Mouse (Mus musculus): ENCODE results near the gene Olfr1341. TPM values are rescaled to one million over a fixed set of nuclear protein-coding genes. Genes with fewer than 3 reads are reported as not detected.

Gene Olfr1341
- not detected for total RNA-seq (2021)
- long read RNA-seq: 0 reads

DNA sequence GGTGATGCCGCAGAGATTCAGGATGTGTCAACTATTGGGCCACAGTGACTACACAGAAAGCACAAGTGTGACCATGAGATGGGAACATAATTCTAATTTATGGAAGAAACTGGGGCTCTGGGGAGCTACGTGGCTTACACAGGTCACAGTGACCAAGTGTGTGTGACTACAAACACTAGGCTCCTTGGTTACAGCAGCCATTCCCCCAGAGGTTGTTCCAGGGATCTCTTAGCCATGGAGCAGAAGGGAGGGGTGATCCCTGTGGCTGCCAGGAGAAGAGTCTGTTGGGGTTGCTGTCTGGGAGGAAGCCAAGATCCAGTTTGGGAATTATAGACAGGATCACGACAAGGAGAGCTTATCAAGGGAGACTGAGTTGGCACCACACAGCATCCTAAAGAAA lies at the start of gene Olfr1341:
Gene Olfr1341, plus strand, starts transcription at position 301 of the 400 bp plus-strand sequence.
- DNase-seq (ENCODE audit: low spot score in 2 of 2): no peak

DNA sequence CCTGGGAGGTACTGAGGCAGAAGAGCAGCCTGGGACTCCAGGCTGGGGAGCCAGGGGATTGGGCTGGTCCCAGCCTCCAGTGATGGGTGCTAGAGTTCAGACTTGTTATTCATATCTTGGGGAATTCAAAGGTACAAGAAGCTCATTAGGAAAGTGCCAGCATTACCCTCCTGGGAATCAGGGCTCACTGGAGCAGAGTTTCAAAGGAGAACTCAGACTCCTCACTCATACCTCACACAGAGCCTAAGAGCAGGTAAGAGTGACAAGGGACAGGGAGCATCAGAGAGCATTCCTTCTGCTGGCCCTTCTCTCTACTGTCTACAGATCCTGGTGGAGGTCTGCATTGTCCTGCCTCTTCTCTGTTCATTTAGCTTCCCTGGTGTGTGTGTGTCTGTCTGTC lies 44.7 kb upstream of the Olfr1341 start, which contains the start of gene Olfr62:
Gene Olfr62, plus strand, starts transcription at position 301 of the 400 bp plus-strand sequence.
- DNase-seq (ENCODE audit: low spot score in 2 of 2): no peak

- no peak for DNase-seq (ENCODE audit: low spot score in 2 of 2)
These were observed 16.2 kb upstream of the Olfr1341 start for GRCm38 (mm10) chr4:118687086-118687485.

GRCm38 (mm10) chr4:118692412-118692973 lies 10.8 kb upstream of the Olfr1341 start, which contains the start of gene Olfr1342:
TSS of gene Olfr1342 (minus strand) at chr4:118692756.
- no peak for DNase-seq (ENCODE audit: low spot score in 2 of 2)

DNA sequence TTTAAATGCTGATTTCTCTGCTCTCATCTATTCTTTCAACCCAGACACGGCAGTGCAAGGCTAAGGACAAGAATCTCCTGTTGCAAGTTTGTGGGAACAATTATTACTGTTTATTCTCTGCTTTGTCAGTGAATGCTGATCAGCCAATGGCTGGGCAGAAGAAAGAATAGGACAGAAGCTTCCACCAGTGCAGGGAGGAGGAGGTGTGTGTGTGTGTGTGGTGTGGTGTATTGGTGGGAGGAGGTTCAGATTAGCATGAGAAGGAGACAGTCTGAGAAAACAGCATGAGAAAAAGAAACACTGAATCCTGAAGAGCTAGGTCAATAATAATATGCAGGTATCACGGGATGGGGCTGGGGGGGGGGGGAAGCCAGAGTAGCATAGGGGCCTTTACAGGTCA lies 9.5 kb upstream of the Olfr1341 start:
- no peak for DNase-seq (ENCODE audit: low spot score in 2 of 2)

GRCm38 (mm10) chr4:118708086-118708485 lies 4.8 kb downstream of the Olfr1341 start:
- no peak for DNase-seq (ENCODE audit: low spot score in 2 of 2)

DNA sequence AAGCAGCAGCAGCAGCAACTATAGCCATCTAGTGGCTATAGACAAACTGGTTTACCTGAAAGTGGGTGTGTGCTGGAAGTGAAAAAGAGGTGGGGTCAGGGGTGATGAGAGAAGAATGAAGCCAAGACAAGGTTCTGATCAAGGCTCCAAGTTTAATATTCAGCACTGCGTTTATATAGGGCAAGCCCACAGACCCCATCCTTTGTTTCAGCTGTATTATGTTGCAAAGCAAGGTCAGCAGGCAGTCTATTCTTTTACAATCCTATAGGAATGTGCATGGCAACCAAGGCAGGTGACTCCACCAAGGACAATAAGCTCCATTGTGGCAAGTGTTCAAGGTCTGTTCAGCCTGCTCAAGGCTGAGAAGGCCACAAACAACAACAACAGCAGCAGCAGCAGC lies 8.3 kb downstream of the Olfr1341 start:
- DNase-seq (ENCODE audit: low spot score in 2 of 2): no peak

DNA sequence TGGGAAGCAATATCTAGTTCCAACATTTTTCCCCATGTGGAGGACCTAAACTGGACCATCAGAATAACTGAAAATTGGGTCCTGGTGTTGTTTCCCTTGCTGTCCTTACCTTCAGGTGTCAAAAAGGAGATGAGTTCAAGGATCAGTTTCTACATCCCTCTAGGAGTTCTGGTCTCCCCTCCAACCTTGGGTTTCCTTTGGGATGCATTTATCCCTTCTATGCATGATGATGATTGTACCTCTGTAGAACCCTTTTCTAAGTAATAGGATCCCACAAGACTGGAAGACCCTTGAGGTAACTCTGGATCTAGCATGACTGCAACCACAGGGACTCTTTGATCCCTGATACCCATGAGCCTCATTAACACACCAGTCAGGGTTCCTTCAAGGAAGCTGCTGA lies 16.5 kb downstream of the Olfr1341 start, which contains the start of gene Olfr1340:
Gene Olfr1340, plus strand, starts transcription at position 301 of the 400 bp plus-strand sequence.
- DNase-seq (ENCODE audit: low spot score in 2 of 2): no peak

- DNase-seq (ENCODE audit: low spot score in 2 of 2): no peak
These were observed 18.6 kb downstream of the Olfr1341 start for GRCm38 (mm10) chr4:118721742-118722483.

DNA sequence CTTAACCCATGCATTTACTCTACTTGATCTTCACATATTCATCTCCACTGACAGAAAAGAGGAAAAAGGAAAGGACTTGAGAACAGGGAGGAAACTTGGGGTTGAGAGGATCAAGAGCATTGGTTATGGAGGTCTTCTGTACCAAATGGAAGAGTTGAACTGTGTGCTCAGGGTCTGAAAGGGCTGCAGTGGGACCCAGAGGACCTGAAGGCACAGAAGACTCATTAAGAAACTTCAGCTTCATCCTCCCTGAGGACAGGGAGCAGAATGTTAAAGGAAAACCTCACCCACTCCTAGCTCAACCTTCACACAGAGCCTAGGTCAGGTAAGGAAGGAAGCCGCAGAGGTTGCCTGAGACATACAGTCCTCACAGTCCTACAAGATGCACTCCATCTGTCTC lies 28.6 kb downstream of the Olfr1341 start, which contains the start of gene Olfr1339:
Gene Olfr1339, plus strand, starts transcription at position 301 of the 400 bp plus-strand sequence.
- no peak for DNase-seq (ENCODE audit: low spot score in 2 of 2)

GRCm38 (mm10) chr4:118739574-118739973 lies 36.3 kb downstream of the Olfr1341 start:
- DNase-seq (ENCODE audit: low spot score in 2 of 2): no peak

DNA sequence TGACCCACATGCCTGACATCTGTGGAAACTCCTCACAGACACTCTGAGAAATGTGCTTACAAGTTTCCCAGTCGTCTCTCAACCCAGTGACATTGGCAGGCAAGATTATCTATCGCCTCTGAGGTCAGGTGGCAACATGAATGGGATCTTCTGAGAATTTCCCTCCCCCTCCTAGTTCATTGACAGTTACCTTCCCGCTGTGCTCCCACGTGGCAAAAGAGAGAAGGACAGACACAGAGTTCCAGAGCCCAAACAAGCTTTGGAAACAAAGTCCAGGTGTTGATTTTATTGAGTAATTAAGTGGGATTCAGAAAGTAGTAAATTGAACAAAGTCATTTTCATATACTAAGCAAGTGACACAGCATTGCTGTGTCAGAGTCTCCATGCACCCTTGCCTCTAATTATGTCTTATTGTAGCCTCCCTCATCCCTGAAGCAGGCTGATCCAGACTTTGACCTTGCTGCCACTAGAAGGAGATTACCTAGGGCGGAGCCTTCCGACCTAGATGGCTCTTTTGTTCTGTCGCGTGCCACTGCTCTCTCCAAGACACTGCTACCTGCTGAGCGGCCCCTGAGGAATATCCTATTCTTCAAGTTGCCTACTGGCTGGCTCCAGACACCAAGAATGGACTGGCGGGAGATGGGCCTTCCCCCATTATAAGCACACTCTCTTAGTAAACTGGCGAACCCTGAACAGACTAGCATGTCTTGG lies 37.8 kb downstream of the Olfr1341 start:
- no peak for DNase-seq (ENCODE audit: low spot score in 2 of 2)

- peak in 1 of 2 experiments; percentile 31 for DNase-seq (ENCODE audit: low spot score in 2 of 2)
These were observed 38.6 kb downstream of the Olfr1341 start for GRCm38 (mm10) chr4:118741881-118742280.

GRCm38 (mm10) chr4:118758637-118759036 lies 55.3 kb downstream of the Olfr1341 start, which contains the start of gene Olfr1338:
TSS of gene Olfr1338 (minus strand) at chr4:118758737.
- DNase-seq (ENCODE audit: low spot score in 2 of 2): no peak

Other genes starting within 250 kb of the Olfr1341 start
- not detected for gene Mpl, start 246.0 kb upstream of the Olfr1341 start, total RNA-seq (2021)
- 1 to 10 TPM; 4.8 to 5.9 TPM for gene Tie1, start 213.5 kb upstream of the Olfr1341 start, total RNA-seq (2021)
- not detected for gene 2610528J11Rik, start 176.5 kb upstream of the Olfr1341 start, total RNA-seq (2021)
- gene Tmem125, start 159.5 kb upstream of the Olfr1341 start, total RNA-seq (2021): 1 to 10 TPM; 6.7 to 7.1 TPM
- under 1 TPM; 0.41 to 0.84 TPM for gene Cfap57, start 82.7 kb upstream of the Olfr1341 start, total RNA-seq (2021)
- 10 to 100 TPM; 58.4 to 62.8 TPM for gene Ebna1bp2, start 82.7 kb upstream of the Olfr1341 start, total RNA-seq (2021)
- not detected for gene Olfr62, start 44.6 kb upstream of the Olfr1341 start, total RNA-seq (2021)
- gene Olfr1342, start 10.8 kb upstream of the Olfr1341 start, total RNA-seq (2021): not detected
- gene Olfr1340, start 16.6 kb downstream of the Olfr1341 start, total RNA-seq (2021): not detected
- gene Olfr1339, start 28.7 kb downstream of the Olfr1341 start, total RNA-seq (2021): not detected
- not detected for gene Olfr1338, start 55.2 kb downstream of the Olfr1341 start, total RNA-seq (2021)
- gene Olfr1337, start 79.1 kb downstream of the Olfr1341 start, total RNA-seq (2021): not detected
- gene Olfr1335, start 106.4 kb downstream of the Olfr1341 start, total RNA-seq (2021): not detected
- not detected for gene Olfr1333, start 132.8 kb downstream of the Olfr1341 start, total RNA-seq (2021)
- gene Olfr1331, start 161.1 kb downstream of the Olfr1341 start, total RNA-seq (2021): not detected
- not detected for gene Olfr1330, start 185.1 kb downstream of the Olfr1341 start, total RNA-seq (2021)
- gene Olfr1329, start 213.9 kb downstream of the Olfr1341 start, total RNA-seq (2021): not detected
- not detected for gene Olfr1328, start 235.1 kb downstream of the Olfr1341 start, total RNA-seq (2021)

Measured in layer of hippocampus, adult 18-20 months (tissue).